Mouse (Mus musculus): ENCODE measurements around the gene Tbc1d14. TPM values are rescaled to one million over a fixed set of nuclear protein-coding genes. Genes with fewer than 3 reads are reported as not detected.
A peak's percentile ranks its signal among the peaks of the same experiment; 100 is the strongest.

Gene Tbc1d14
- total and polyA plus RNA-seq, 2 experiments from 2014 or later: 3.9 to 8.3 TPM

DNA sequence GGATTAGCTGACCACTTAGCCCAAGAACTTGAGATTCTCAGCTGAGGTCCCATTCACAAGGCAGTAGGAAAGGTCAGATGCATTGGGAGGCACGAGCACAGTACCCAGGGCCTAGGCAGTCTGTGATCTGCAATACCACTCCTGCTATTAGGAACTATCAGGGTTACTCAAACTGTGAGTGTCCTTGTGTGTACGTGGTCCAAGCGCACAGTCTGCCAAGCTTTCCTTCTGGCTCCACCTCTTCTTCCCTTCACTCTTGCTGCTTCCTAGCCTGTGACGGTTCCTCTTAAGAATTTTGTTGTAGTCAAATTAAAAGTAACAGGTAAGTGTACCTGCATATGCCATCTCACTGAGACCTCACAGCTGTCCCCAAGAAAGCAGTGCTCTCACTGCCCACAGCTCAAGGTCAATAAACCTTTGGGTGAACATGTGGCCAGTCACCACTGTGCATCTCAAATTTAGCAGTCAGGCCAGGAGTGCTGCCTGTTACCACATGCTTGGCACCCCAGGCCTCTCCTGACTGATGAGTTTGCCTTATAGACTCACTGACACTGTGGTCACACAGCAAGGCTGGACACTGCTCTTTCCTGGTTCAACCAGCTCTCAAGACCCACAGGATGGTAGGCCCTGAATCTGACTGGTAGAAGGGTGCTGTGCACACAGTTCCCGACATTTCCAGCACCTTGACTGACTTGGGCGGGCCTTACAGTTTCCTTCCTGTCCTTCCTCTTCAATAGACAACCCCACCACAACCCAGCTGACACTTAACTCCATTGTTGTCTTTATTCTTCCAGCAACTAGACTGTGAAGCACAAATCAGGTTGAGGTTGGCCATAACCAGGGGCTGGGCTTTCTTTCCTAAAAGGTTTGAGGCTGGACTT, 114.3 kb downstream of the Tbc1d14 start:
- peaks cover 33% of the 10 kb centered on the region for H3K4me1 ChIP-seq (ENCODE audit: control insufficient read depth, insufficient read depth)
- H3K27ac ChIP-seq (ENCODE audit: low read depth): peak overlapping the region; percentile 44
- 68% methylated on average over 6 of the region's 6 CpGs for WGBS
- TF ChIP-seq EP300 (IDR thresholded peaks at IDR 0.05; ENCODE audit: low read depth) (no peak), CTCF (IDR thresholded peaks at IDR 0.05; ENCODE audit: low read depth) (no peak)
- DNase-seq (ENCODE audit: low spot score) (no peak), ATAC-seq (ENCODE audit: insufficient read depth, low read depth) (no peak)
- H3K27me3 ChIP-seq (ENCODE audit: control insufficient read depth, insufficient read depth, low read length): no peaks in the 10 kb centered on the region
- no peak overlapping the region for H3K4me2 ChIP-seq (ENCODE audit: low read depth, low read length)
- no peak overlapping the region for H3K9ac ChIP-seq (replicated peaks; ENCODE audit: low read depth, low read length)
- H3K36me3 ChIP-seq (replicated peaks; ENCODE audit: control insufficient read depth, insufficient read depth, low read length): peaks cover 11% of the 10 kb centered on the region; the same call in 1 of the 2 replicates
- H3K9me3 ChIP-seq (replicated peaks; ENCODE audit: control insufficient read depth, low read length): no peaks in the 10 kb centered on the region
- H3K4me3 ChIP-seq (ENCODE audit: low read depth, low read length): no peak overlapping the region

DNA sequence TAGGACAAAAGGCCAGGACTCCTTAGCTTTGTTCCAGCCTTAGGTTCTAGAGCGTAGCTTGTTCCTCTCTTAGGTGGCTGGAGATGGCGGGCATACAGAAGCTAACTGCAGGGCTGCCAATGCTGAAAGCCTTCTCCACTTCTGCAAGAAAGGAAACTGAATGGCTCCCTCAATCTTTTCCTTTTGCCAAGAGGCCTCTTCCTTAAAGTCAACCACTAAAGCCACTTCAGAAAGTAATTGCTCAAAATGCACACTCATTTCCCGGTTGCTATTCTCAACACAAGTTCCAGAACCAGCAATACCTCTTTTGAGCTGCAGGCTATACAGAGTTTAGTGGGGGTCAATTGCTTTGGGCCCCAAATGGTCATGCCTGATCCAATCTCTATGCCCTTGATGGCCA, 115.6 kb downstream of the Tbc1d14 start:
- Histone ChIP-seq H3K9ac (replicated peaks; ENCODE audit: low read depth, low read length) (no peak overlapping the region), H3K27ac (ENCODE audit: low read depth) (no peak overlapping the region), H3K4me1 (ENCODE audit: control insufficient read depth, insufficient read depth) (peaks cover 25% of the 10 kb centered on the region), H3K4me2 (ENCODE audit: low read depth, low read length) (no peak overlapping the region), H3K4me3 (ENCODE audit: low read depth, low read length) (no peak overlapping the region), H3K36me3 (replicated peaks; ENCODE audit: control insufficient read depth, insufficient read depth, low read length) (peaks cover 21% of the 10 kb centered on the region), H3K9me3 (replicated peaks; ENCODE audit: control insufficient read depth, low read length) (no peaks in the 10 kb centered on the region), H3K27me3 (ENCODE audit: control insufficient read depth, insufficient read depth, low read length) (no peaks in the 10 kb centered on the region)
- TF ChIP-seq EP300 (IDR thresholded peaks at IDR 0.05; ENCODE audit: low read depth) (no peak), CTCF (IDR thresholded peaks at IDR 0.05; ENCODE audit: low read depth) (no peak)
- DNase-seq (ENCODE audit: low spot score) (no peak), ATAC-seq (ENCODE audit: insufficient read depth, low read depth) (no peak)
- WGBS: 84% methylated on average over 3 of the region's 3 CpGs

DNA sequence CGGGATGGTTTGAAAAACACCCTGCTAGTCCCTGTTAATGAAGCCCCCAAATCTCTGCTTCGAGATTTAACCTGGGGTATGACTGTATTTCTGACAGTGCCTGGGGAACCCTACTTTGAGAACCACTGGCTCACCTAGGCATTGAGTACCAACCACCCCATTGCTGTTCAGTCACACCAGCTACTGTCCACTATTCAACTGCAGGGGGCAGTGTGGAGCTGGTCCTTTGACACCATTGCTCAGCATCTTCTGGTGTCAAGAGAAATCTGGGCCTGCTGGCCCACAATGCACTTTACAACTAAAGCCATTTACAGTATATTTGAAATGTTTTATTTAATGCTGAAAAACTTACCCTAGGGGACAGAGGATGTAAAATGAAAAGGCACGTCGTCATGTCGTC, 118.8 kb downstream of the Tbc1d14 start:
- peaks cover 7% of the 10 kb centered on the region; the same call in 1 of the 2 replicates for H3K4me1 ChIP-seq (ENCODE audit: control insufficient read depth, insufficient read depth)
- no peak overlapping the region for H3K4me3 ChIP-seq (ENCODE audit: low read depth, low read length)
- WGBS: 89% methylated on average over 5 of the region's 5 CpGs
- H3K4me2 ChIP-seq (ENCODE audit: low read depth, low read length): no peak overlapping the region
- ATAC-seq (ENCODE audit: insufficient read depth, low read depth) (peak; percentile 79; the same call in 1 of the 2 replicates), DNase-seq (ENCODE audit: low spot score) (peak; percentile 51)
- no peak overlapping the region for H3K9ac ChIP-seq (replicated peaks; ENCODE audit: low read depth, low read length)
- H3K9me3 ChIP-seq (replicated peaks; ENCODE audit: control insufficient read depth, low read length): no peaks in the 10 kb centered on the region
- TF ChIP-seq EP300 (IDR thresholded peaks at IDR 0.05; ENCODE audit: low read depth): no peak
- peak; percentile 78 for TF ChIP-seq CTCF (IDR thresholded peaks at IDR 0.05; ENCODE audit: low read depth)
- H3K36me3 ChIP-seq (replicated peaks; ENCODE audit: control insufficient read depth, insufficient read depth, low read length): peaks cover 52% of the 10 kb centered on the region
- H3K27ac ChIP-seq (ENCODE audit: low read depth): no peak overlapping the region
- H3K27me3 ChIP-seq (ENCODE audit: control insufficient read depth, insufficient read depth, low read length): no peaks in the 10 kb centered on the region

DNA sequence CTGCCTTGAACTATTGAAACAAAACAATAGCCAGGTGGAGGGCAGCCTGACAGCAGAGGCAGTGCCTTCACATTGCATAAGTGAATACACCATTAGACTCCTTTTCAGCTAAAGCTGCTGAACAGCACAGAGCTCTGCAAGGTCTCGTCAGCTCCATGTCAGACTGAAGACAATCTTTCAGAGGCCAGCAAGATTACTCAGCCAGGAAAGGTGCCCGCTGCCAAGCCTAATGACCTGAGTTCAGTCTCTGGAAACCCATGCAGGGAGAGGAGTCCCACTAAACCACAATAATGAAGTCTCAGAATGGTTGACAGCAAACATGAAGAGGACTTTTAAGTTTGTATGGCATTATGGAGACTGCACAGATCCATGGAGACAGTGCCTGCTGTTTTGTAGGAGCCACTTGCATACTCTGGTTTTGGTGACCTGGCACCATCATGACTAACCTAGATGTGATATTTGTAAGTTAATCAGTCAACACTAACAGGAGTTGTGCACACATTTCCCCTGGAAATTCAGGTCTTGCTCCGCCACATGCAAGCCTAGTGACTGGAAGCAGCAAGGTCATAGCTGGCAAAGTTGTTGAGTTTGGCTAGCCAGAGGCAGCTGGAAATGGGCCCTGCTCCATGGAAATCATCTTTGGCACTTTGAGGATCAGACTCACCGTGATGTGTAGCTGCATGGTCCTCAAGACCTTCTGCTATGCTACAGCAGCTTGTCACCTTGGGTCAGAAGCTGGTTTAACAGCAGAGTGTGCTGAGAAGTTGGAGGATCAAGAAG, 120.0 kb downstream of the Tbc1d14 start:
- no peak overlapping the region for H3K9ac ChIP-seq (replicated peaks; ENCODE audit: low read depth, low read length)
- no peak for ATAC-seq (ENCODE audit: insufficient read depth, low read depth)

DNA sequence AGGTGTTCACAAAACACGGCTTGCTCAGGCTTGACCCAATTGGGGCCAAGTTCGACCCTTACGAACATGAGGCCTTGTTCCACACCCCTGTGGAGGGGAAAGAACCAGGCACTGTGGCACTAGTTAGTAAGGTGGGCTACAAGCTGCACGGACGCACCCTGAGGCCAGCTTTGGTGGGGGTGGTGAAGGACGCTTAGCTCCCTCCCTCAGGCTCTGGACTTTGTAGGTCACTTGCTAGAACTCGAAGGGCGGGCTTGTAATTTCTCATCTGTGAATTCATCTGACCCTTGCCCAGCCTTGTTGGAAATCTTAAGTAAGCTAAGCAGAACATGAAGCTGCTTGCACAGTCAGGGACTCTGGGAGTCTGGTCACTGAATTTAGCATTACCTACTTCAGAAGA, 121.9 kb downstream of the Tbc1d14 start:
- no peak for TF ChIP-seq CTCF (IDR thresholded peaks at IDR 0.05; ENCODE audit: low read depth)
- TF ChIP-seq EP300 (IDR thresholded peaks at IDR 0.05; ENCODE audit: low read depth): no peak
- Histone ChIP-seq H3K9me3 (replicated peaks; ENCODE audit: control insufficient read depth, low read length) (no peaks in the 10 kb centered on the region), H3K27me3 (ENCODE audit: control insufficient read depth, insufficient read depth, low read length) (no peaks in the 10 kb centered on the region), H3K27ac (ENCODE audit: low read depth) (no peak overlapping the region), H3K9ac (replicated peaks; ENCODE audit: low read depth, low read length) (no peak overlapping the region), H3K4me1 (ENCODE audit: control insufficient read depth, insufficient read depth) (peaks cover under 1% of the 10 kb centered on the region; the same call in 1 of the 2 replicates), H3K4me3 (ENCODE audit: low read depth, low read length) (no peak overlapping the region), H3K4me2 (ENCODE audit: low read depth, low read length) (no peak overlapping the region), H3K36me3 (replicated peaks; ENCODE audit: control insufficient read depth, insufficient read depth, low read length) (peaks cover 49% of the 10 kb centered on the region)
- DNase-seq (ENCODE audit: low spot score) (no peak), ATAC-seq (ENCODE audit: insufficient read depth, low read depth) (no peak)
- WGBS: 93% methylated on average over 8 of the region's 8 CpGs

More for the DNA sequence above, 120.0 kb downstream of the Tbc1d14 start:
- Histone ChIP-seq H3K36me3 (replicated peaks; ENCODE audit: control insufficient read depth, insufficient read depth, low read length) (peaks cover 54% of the 10 kb centered on the region), H3K27me3 (ENCODE audit: control insufficient read depth, insufficient read depth, low read length) (no peaks in the 10 kb centered on the region), H3K9me3 (replicated peaks; ENCODE audit: control insufficient read depth, low read length) (no peaks in the 10 kb centered on the region), H3K4me2 (ENCODE audit: low read depth, low read length) (no peak overlapping the region), H3K4me1 (ENCODE audit: control insufficient read depth, insufficient read depth) (no peaks in the 10 kb centered on the region), H3K4me3 (ENCODE audit: low read depth, low read length) (no peak overlapping the region), H3K27ac (ENCODE audit: low read depth) (no peak overlapping the region)
- 75% methylated on average over 4 of the region's 4 CpGs for WGBS
- TF ChIP-seq CTCF (IDR thresholded peaks at IDR 0.05; ENCODE audit: low read depth) (no peak), EP300 (IDR thresholded peaks at IDR 0.05; ENCODE audit: low read depth) (no peak)
- no peak for DNase-seq (ENCODE audit: low spot score)

Data from heart, postnatal 0 days (tissue).